Mouse (Mus musculus) neutrophil, adult 59 days (primary cell): ENCODE data around the gene Mgrn1. TPM values are rescaled to one million over a fixed set of nuclear protein-coding genes. Genes with fewer than 3 reads are reported as not detected.

Experiments used
- total RNA-seq, 2 experiments: library from RNA; stranded (reverse); gene quantifications; 1 replicate in 1 of 2; 2 replicates in 1 of 2; pipeline ENCODE4 v1.2.4; 2023

Mgrn1 gene
- 10 to 100 TPM; 55.5 to 60.1 TPM for total RNA-seq

GRCm38 (mm10) chr16:4885760-4886689 is at the start of gene Mgrn1:
Mgrn1 (plus strand) TSS chr16:4886249.

GRCm38 (mm10) chr16:4880136-4880825 is 5.8 kb upstream of the Mgrn1 start, which contains the start of gene Ubald1:
Ubald1 (minus strand) TSS chr16:4880315.

GRCm38 (mm10) chr16:4938461-4938860 is 52.4 kb downstream of the Mgrn1 start, which contains the start of gene Nudt16l1:
Nudt16l1 (plus strand) TSS chr16:4938761.

GRCm38 (mm10) chr16:4963797-4964709 is 78.0 kb downstream of the Mgrn1 start, which contains the start of gene Anks3:
Anks3 (minus strand) TSS chr16:4964205.

Other genes starting within 250 kb of the Mgrn1 start
- under 1 TPM; 0.16 to 0.49 TPM for gene Vasn, start 246.3 kb upstream of the Mgrn1 start, total RNA-seq
- 10 to 100 TPM; 11.9 to 12.3 TPM for gene Dnaja3, start 246.3 kb upstream of the Mgrn1 start, total RNA-seq
- 100 to 1,000 TPM; 220 to 224 TPM for gene Coro7, start 206.5 kb upstream of the Mgrn1 start, total RNA-seq
- 10 to 100 TPM; 18.4 to 18.7 TPM for gene Nmral1, start 166.9 kb upstream of the Mgrn1 start, total RNA-seq
- gene Hmox2, start 159.9 kb upstream of the Mgrn1 start, total RNA-seq = 10 to 100 TPM; 47.7 to 57.4 TPM
- 10 to 100 TPM; 15.4 to 16.5 TPM for gene Cdip1, start 96.0 kb upstream of the Mgrn1 start, total RNA-seq
- gene 4930562C15Rik, start 50.8 kb upstream of the Mgrn1 start, total RNA-seq = not detected
- 10 to 100 TPM; 52.9 to 56.4 TPM for gene Ubald1, start 5.9 kb upstream of the Mgrn1 start, total RNA-seq
- 10 to 100 TPM; 27.8 to 34.6 TPM for gene Nudt16l1, start 52.5 kb downstream of the Mgrn1 start, total RNA-seq
- gene Anks3, start 78.0 kb downstream of the Mgrn1 start, total RNA-seq = 10 to 100 TPM; 39.8 to 47.6 TPM
- not detected for gene Sept12, start 111.6 kb downstream of the Mgrn1 start, total RNA-seq
- gene Smim22, start 121.0 kb downstream of the Mgrn1 start, total RNA-seq = not detected
- 100 to 1,000 TPM; 232 to 265 TPM for gene Rogdi, start 127.3 kb downstream of the Mgrn1 start, total RNA-seq
- gene Glyr1, start 163.6 kb downstream of the Mgrn1 start, total RNA-seq = 100 to 1,000 TPM; 142 to 143 TPM
- gene Ubn1, start 163.8 kb downstream of the Mgrn1 start, total RNA-seq = 10 to 100 TPM; 68.3 to 82.6 TPM
- under 1 TPM in 1 of 2 experiments, not detected in 1; 0.18 TPM for gene Ppl, start 246.2 kb downstream of the Mgrn1 start, total RNA-seq